Mouse (Mus musculus) CH12.LX (cell line): ENCODE measurements around the gene Unc80.

Experiments
- CTCF ChIP-seq, 2 experiments: IDR thresholded peaks in 1 of 2; conservative IDR thresholded peaks in 1 of 2; 2 replicates each; pipeline ENCODE4 v1.5.1; 2011 to 2012; ENCODE audit warnings: low read depth in 2 of 2, low read length in 2 of 2, improper control_type of control experiment in 1 of 2, inconsistent platforms in 1 of 2, mild to moderate bottlenecking in 1 of 2, moderate library complexity in 1 of 2
- ELF1 ChIP-seq: IDR thresholded peaks from 2 replicates; pipeline ENCODE4 v1.6.1; 2014; ENCODE audit warnings: low read depth, mild to moderate bottlenecking, inconsistent platforms, low read length, improper control_type of control experiment
- EP300 ChIP-seq: IDR thresholded peaks from 2 replicates; pipeline ENCODE4 v1.6.1; 2011; ENCODE audit warnings: low read length, improper control_type of control experiment
- ETS1 ChIP-seq: conservative IDR thresholded peaks from 2 replicates; pipeline ENCODE4 v1.6.1; 2012; ENCODE audit warnings: low read depth, mild to moderate bottlenecking, inconsistent platforms, low read length, improper control_type of control experiment, moderate library complexity
- IRF4 ChIP-seq: IDR thresholded peaks from 2 replicates; pipeline ENCODE4 v1.6.1; 2014; ENCODE audit warnings: low read depth, mild to moderate bottlenecking, inconsistent platforms, low read length, improper control_type of control experiment
- MAZ ChIP-seq: IDR thresholded peaks from 2 replicates; pipeline ENCODE4 v1.6.1; 2012; ENCODE audit warnings: low read depth, mild to moderate bottlenecking, inconsistent platforms, low read length, improper control_type of control experiment, moderate library complexity
- MXI1 ChIP-seq: IDR thresholded peaks from 2 replicates; pipeline ENCODE4 v1.6.1; 2011; ENCODE audit warnings: mild to moderate bottlenecking, low read depth, low read length, improper control_type of control experiment
- POLR2A ChIP-seq: IDR thresholded peaks from 2 replicates; pipeline ENCODE4 v1.6.1; 2011; ENCODE audit warnings: low read depth, mild to moderate bottlenecking, improper control_type of control experiment, low read length
- RCOR1 ChIP-seq: conservative IDR thresholded peaks from 2 replicates; pipeline ENCODE4 v1.6.1; 2012; ENCODE audit warnings: low read depth, mild to moderate bottlenecking, inconsistent platforms, low read length, improper control_type of control experiment
- SIN3A ChIP-seq: IDR thresholded peaks from 2 replicates; pipeline ENCODE4 v1.6.1; 2012; ENCODE audit warnings: low read length, improper control_type of control experiment, inconsistent platforms
- TBP ChIP-seq: conservative IDR thresholded peaks from 2 replicates; pipeline ENCODE4 v1.6.1; 2011; ENCODE audit warnings: low read depth, low read length, improper control_type of control experiment
- UBTF ChIP-seq: IDR thresholded peaks from 2 replicates; pipeline ENCODE4 v1.6.1; 2012; ENCODE audit warnings: low read depth, mild to moderate bottlenecking, inconsistent platforms, low read length, improper control_type of control experiment, moderate library complexity
- USF1 ChIP-seq: IDR thresholded peaks from 2 replicates; pipeline ENCODE4 v1.6.1; 2014; ENCODE audit warnings: low read depth, mild to moderate bottlenecking, inconsistent platforms, low read length, improper control_type of control experiment
- ZNF384 ChIP-seq: IDR thresholded peaks from 2 replicates; pipeline ENCODE4 v1.6.1; 2012; ENCODE audit warnings: low read depth, low read length, improper control_type of control experiment, inconsistent platforms

- TF ChIP-seq POLR2A (no peak), ELF1 (no peak), IRF4 (no peak), MXI1 (no peak), ZNF384 (no peak), CTCF (conservative IDR thresholded peaks at IDR 0.05 in 1 of 2, IDR thresholded peaks at IDR 0.05 in 1 of 2; ENCODE audit: low read depth in 2 of 2, low read length in 2 of 2) (no peak), RCOR1 (no peak), UBTF (no peak), SIN3A (no peak), TBP (no peak), MAZ (no peak), ETS1 (no peak), USF1 (no peak), EP300 (no peak)
These were observed 204.6 kb downstream of the Unc80 start for GRCm38 (mm10) chr1:66672812-66673211.
